Mouse (Mus musculus) fat pad, adult 2 months (tissue): ENCODE data around the gene Chaf1b.

ENCODE experiments used
- DNase-seq: peaks from one replicate; pipeline ENCODE4 v3.0.0-alpha.2; 2011; ENCODE audit warnings: low read depth, low spot score; ENCODE audit errors: extremely low read depth

Chaf1b gene

DNA sequence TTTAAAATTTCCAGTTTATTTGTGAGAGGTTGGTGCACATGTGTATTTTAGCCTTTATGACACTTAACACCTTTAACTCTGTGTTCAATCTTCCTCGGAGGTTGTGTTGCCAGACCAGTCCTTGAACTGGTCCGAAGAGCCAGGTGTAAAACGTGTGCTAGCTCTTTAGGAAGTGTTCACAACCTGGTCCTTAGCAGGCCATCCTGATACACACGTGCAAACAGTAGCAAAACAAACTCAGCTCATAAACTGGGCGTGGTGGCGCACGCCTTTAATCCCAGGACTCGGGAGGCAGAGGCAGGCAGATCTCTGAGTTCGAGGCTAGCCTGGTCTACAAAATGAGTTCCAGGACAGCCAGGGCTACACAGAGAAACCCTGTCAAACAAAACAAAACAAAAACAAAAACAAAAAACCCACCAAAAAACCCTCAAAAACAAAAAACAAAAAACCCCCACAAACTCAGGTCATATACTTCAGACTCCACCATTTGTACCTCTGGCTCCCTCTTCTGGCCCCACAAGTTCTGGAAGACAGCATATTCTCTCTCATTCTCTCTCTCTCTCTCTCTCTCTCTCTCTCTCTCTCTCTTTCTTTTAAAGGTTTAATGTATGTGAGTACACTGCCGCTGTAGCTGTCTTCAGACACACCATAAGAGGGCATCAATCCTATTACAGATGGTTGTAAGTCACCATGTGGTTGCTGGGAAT, 59.2 kb downstream of the Chaf1b start:
- DNase-seq = no peak

DNA sequence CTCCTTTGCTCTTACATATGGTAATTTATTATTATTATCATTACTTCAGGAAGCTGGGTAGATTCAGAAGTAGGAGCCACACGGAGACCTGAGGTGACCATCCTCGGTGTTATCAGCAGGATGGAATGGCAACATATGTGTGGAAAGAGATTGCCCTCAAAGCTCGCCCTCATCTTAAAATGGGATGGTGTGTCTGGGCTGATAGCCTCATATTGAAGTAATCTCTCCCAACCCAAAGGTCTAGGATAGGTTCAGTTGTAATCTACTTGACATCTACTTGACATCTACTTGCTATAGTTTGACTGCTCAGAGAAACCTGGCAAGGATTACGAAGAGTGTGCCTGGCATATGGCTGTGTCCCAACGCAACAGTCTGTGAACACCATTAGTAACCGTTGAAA, 60.6 kb downstream of the Chaf1b start:
- no peak for DNase-seq

DNA sequence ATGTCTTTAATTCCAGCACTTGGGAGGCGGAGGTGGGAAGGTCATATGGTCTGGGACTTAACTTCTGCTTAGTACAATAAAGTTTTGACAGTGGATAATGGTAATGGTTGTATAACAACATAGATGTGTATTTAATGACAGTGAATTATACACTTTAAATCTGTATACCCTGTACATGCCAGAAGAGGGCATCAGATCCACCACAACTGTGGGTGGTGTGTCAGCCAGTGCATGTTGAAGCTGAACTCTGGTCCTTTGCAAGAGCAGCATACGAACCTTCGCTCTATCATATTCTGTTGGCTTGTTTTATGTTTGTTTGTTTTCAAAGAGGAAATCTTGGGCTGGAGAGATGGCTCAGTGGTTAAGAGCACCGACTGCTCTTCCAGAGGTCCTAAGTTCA, 63.7 kb downstream of the Chaf1b start:
- DNase-seq = no peak
